Mouse (Mus musculus) heart, embryonic 10.5 days (tissue): ENCODE results near the gene Ap2m1. TPM values are rescaled to one million over a fixed set of nuclear protein-coding genes. Genes with fewer than 3 reads are reported as not detected.

ENCODE experiments used
- DNase-seq: peaks from one replicate; pipeline ENCODE4 v3.0.0-alpha.2; 2017; ENCODE audit warnings: low spot score
- H3K27ac ChIP-seq: fragments of 300-500 bp; sonication (generic); 2 replicates; pipeline ENCODE4 v1.5.1; 2016; ENCODE audit warnings: mild to moderate bottlenecking
- H3K27me3 ChIP-seq: fragments of 300-500 bp; sonication (generic); 2 replicates; pipeline ENCODE4 v1.6.1; 2016; ENCODE audit warnings: mild to moderate bottlenecking; ENCODE audit not compliant: poor library complexity, insufficient read depth, severe bottlenecking
- H3K36me3 ChIP-seq: fragments of 300-500 bp; sonication (generic); 2 replicates; pipeline ENCODE4 v1.6.1; 2016; ENCODE audit warnings: mild to moderate bottlenecking, moderate library complexity
- H3K4me1 ChIP-seq: fragments of 300-500 bp; sonication (generic); 2 replicates; pipeline ENCODE4 v1.6.1; 2016; ENCODE audit warnings: mild to moderate bottlenecking
- H3K4me3 ChIP-seq: fragments of 300-500 bp; sonication (generic); 2 replicates; pipeline ENCODE4 v1.5.1; 2016; ENCODE audit warnings: mild to moderate bottlenecking, moderate library complexity
- H3K9me3 ChIP-seq: fragments of 300-500 bp; sonication (generic); 2 replicates; pipeline ENCODE4 v1.6.1; 2016; ENCODE audit warnings: mild to moderate bottlenecking, moderate library complexity
- WGBS: fragments of 180-500 bp; shearing (Covaris S2); methylation state at CpG from one replicate; pipeline ENCODE4 v1.1.7; 2016; 5-methylcytosine and 5-hydroxymethylcytosine counted together
- polyA plus RNA-seq: library from polyadenylated mRNA; unstranded; fragments of >200 nt; fragmentation: Nextera tagmentation; extraction: Ambion mirVana; gene quantifications from 2 replicates; pipeline ENCODE4 v1.2.1, GENCODE M21; 2016

The Ap2m1 gene
- polyA plus RNA-seq, 1 experiment from 2014 or later: 565 TPM

DNA sequence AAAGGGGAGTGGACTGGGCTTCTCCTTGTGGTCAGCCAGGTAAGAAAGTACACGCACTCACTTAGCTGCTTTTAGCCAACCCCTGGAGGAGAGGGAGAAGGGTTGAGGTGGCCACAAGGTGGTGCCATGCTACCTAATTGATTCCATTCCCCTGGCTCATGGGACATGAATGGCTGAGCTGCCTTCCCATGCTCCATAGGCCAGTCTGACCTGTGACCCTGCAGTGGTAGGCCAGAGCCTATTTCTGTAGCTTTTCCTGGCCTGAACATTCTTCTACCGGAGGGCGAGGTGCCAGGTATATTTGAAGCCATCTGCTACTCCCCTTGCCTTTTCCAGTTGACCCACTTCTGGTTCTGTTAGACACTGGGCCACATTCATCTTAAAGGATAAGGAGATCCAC lies 25.9 kb upstream of the Ap2m1 start:
- no peak for DNase-seq
- peaks cover 70% of the 10 kb centered on the region for H3K36me3 ChIP-seq
- WGBS: 84% methylated on average over 3 of the region's 3 CpGs
- no peak overlapping the region for H3K27ac ChIP-seq
- no peak overlapping the region for H3K4me3 ChIP-seq
- no peaks in the 10 kb centered on the region for H3K27me3 ChIP-seq
- H3K4me1 ChIP-seq: no peaks in the 10 kb centered on the region
- no peaks in the 10 kb centered on the region for H3K9me3 ChIP-seq

DNA sequence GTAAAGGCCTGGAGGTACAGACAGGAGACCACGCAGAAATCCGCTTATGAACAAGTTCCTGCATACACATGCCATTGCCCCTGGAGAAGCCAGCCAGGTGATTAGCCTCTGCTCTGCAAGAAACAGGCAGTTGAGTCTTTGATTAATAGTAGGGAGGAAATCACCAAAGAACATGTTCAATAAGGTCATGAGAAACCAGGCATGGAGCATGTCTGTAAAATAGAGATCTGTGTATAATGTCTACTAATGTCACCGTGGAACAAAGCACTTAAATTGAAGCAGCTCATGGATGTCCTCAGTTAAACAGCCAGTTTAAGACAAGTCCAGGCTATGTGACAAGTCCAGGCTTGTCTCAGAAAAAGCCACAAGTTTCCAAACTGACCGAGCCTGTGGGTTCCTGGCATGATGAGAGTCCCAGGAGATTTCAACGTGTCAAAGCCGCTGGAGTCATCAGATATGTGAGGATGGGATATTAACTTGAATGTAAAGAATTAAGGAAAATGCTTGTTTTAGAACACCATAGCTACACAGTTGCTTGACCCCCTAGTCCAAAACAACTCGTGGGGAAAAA lies 23.9 kb upstream of the Ap2m1 start:
- Histone ChIP-seq H3K4me1 (0 out of 2 replicates have a peak, but pooled peaks cover 2% of the 10 kb centered on the region), H3K36me3 (peaks cover 51% of the 10 kb centered on the region), H3K9me3 (no peaks in the 10 kb centered on the region), H3K27ac (no peak overlapping the region), H3K4me3 (no peak overlapping the region), H3K27me3 (no peaks in the 10 kb centered on the region)
- DNase-seq: no peak
- WGBS: 93% methylated on average over 7 of the region's 7 CpGs

GRCm38 (mm10) chr16:20516032-20516431 lies 19.2 kb upstream of the Ap2m1 start:
- Histone ChIP-seq H3K9me3 (no peaks in the 10 kb centered on the region), H3K36me3 (peaks cover 25% of the 10 kb centered on the region), H3K27me3 (no peaks in the 10 kb centered on the region), H3K4me3 (peak overlapping the region; percentile 97), H3K4me1 (peaks cover 27% of the 10 kb centered on the region), H3K27ac (peak overlapping the region; percentile 96)
- DNase-seq: no peak

DNA sequence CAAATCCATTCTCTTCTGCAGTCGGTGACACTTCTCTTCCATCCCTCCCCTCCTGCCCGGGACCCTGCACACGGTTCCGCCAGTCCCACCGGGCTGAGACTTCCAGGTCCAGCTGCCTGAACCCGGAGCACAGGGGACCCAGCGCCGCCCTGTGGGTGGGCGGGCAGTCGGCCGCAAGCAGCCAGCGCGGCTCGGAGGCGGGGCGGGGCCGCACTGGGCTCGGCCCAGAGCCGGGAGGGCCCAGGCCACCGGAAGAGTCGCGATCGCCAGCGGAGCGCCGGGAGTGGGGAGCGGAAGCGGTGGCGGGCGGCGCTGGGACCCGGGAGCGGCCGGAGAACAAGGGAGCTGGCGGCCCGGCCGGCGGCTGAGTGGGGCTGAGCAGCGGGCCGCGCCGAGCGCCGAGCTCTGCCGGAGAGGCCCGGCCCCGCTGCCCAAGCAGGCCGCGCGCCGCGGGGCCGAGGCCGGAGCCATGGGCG lies 18.5 kb upstream of the Ap2m1 start, which contains the start of gene Dvl3:
Gene Dvl3 (plus strand): TSS at position 257 of the 476 bp plus-strand sequence.
- peaks cover 27% of the 10 kb centered on the region for H3K4me1 ChIP-seq
- peaks cover 26% of the 10 kb centered on the region for H3K36me3 ChIP-seq
- peak within 1 kb of the TSS; percentile 97 for H3K4me3 ChIP-seq
- no peaks in the 10 kb centered on the region for H3K27me3 ChIP-seq
- under 1% methylated on average over 50 of the region's 55 CpGs for WGBS
- H3K9me3 ChIP-seq: no peaks in the 10 kb centered on the region
- H3K27ac ChIP-seq: peak within 1 kb of the TSS; percentile 96
- peak; percentile 95 for DNase-seq

DNA sequence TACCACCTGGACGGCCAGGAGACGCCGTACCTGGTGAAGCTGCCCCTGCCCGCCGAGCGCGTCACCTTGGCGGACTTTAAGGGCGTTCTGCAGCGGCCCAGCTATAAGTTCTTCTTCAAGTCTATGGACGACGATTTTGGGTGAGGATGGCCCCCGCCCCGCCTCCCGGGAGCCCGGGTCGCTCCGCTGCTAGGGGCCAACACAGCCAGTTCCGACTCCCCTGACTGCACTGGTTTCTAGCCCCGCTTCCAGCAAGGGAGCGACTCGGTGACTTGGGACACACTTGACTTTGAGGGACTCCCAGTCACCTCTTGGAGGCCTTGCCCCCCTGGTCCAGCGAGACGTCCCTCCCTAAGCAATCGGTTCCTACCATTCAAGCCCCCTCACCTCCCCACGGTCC lies 18.1 kb upstream of the Ap2m1 start:
- under 1% methylated on average over 26 of the region's 26 CpGs for WGBS
- DNase-seq: no peak

DNA sequence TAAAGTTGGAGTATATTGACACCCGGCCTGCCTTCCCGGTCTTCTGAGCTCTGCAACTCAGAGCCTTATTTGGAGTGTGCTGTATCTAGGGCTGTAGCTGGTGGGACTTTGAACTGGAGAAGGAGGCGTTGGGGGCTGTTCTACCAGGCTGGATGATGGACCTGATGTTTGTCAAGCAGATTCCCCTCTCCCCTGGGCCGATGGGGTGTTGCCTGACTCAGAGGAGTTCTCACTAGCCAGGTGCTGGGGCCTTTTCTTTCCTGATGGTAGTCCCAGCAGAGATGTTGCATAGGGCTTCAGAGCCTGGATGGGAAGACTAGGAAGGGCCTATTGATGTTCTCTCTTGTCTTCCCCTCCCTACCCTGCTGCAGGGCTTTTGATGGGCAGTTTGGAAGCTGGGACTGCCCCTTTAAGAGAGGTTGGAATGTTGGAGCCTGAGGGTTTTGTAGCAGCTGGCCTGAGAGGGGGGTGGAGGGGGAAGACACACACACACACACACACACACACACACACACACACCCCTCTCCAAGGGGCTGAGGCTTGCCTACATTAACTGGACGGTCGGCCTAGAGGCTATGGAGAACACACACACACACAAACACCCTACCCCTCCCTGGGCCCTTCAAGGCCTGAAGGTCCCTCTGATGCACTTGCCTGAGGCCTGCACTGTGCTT lies 17.4 kb upstream of the Ap2m1 start:
- H3K27me3 ChIP-seq: no peaks in the 10 kb centered on the region
- WGBS: under 1% methylated on average over 6 of the region's 6 CpGs
- no peaks in the 10 kb centered on the region for H3K9me3 ChIP-seq
- peak overlapping the region; percentile 96 for H3K27ac ChIP-seq
- peak overlapping the region; percentile 97 for H3K4me3 ChIP-seq
- H3K4me1 ChIP-seq: peaks cover 27% of the 10 kb centered on the region
- DNase-seq: peak; percentile 85
- H3K36me3 ChIP-seq: peaks cover 34% of the 10 kb centered on the region

More for the DNA sequence above, 18.1 kb upstream of the Ap2m1 start:
- peaks cover 27% of the 10 kb centered on the region for H3K4me1 ChIP-seq
- H3K27ac ChIP-seq: peak overlapping the region; percentile 96
- H3K9me3 ChIP-seq: no peaks in the 10 kb centered on the region
- H3K36me3 ChIP-seq: peaks cover 30% of the 10 kb centered on the region
- H3K27me3 ChIP-seq: no peaks in the 10 kb centered on the region
- H3K4me3 ChIP-seq: peak overlapping the region; percentile 97

- no peaks in the 10 kb centered on the region for H3K27me3 ChIP-seq
- H3K9me3 ChIP-seq: no peaks in the 10 kb centered on the region
- peaks cover 11% of the 10 kb centered on the region for H3K4me1 ChIP-seq
- no peak overlapping the region for H3K4me3 ChIP-seq
- peaks cover 93% of the 10 kb centered on the region for H3K36me3 ChIP-seq
- DNase-seq: no peak
- 79% methylated on average over 10 of the region's 10 CpGs for WGBS
- no peak overlapping the region for H3K27ac ChIP-seq
Observed at GRCm38 (mm10) chr16:20523886-20524285, 11.4 kb upstream of the Ap2m1 start.

DNA sequence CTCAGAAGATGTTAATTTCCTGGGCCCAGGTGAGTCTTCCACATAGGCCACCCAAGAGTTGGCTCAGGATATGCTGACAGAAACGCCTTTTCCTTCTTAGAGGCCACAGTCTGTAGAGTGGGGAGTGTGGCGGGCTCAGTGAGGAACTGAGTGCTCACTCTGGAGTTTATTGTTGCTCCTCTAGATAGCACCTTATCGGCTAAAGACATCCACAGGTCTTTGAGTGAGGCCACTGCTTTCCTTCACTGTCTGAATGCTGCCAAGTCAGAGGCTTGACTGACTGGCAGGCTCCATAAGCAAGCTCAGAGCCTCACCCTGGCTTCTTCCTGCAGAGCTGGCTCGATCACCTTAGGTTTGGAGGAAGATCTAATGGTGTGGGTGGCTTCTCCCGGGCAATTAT lies 6.5 kb upstream of the Ap2m1 start:
- Histone ChIP-seq H3K36me3 (peaks cover 97% of the 10 kb centered on the region), H3K27ac (no peak overlapping the region), H3K4me3 (no peak overlapping the region), H3K4me1 (no peaks in the 10 kb centered on the region), H3K9me3 (no peaks in the 10 kb centered on the region), H3K27me3 (no peaks in the 10 kb centered on the region)
- no peak for DNase-seq
- WGBS: 86% methylated on average over 5 of the region's 5 CpGs

DNA sequence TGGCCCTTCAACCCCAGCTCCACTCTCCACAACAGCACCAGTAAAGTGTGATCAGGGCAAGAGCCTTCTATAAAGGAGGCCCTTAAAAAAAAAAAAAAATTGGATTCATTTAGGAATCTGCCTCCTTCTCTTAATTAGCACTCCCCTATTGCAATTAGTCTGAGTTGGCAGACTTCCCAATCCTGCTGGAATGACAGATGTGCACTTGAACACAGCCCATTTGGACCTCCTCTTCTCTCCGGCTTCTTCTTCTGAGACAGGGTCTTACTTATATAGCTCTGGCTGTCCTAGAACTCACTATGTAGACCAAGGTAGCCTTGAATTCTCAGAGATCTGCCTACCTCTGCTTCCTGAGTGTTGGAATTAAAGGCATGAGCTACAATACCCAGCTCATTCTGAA lies 5.9 kb upstream of the Ap2m1 start:
- H3K27me3 ChIP-seq: no peaks in the 10 kb centered on the region
- 88% methylated on average over 1 of the region's 1 CpGs for WGBS
- H3K4me1 ChIP-seq: no peaks in the 10 kb centered on the region
- H3K4me3 ChIP-seq: no peak overlapping the region
- DNase-seq: no peak
- no peaks in the 10 kb centered on the region for H3K9me3 ChIP-seq
- H3K36me3 ChIP-seq: peaks cover 91% of the 10 kb centered on the region
- no peak overlapping the region for H3K27ac ChIP-seq

- H3K36me3 ChIP-seq: peaks cover 77% of the 10 kb centered on the region
- H3K4me1 ChIP-seq: no peaks in the 10 kb centered on the region
- no peaks in the 10 kb centered on the region for H3K9me3 ChIP-seq
- H3K27me3 ChIP-seq: no peaks in the 10 kb centered on the region
- H3K27ac ChIP-seq: no peak overlapping the region
- 96% methylated on average over 20 of the region's 20 CpGs for WGBS
- DNase-seq: no peak
- no peak overlapping the region for H3K4me3 ChIP-seq
Observed at GRCm38 (mm10) chr16:20530941-20531340, 4.3 kb upstream of the Ap2m1 start.

DNA sequence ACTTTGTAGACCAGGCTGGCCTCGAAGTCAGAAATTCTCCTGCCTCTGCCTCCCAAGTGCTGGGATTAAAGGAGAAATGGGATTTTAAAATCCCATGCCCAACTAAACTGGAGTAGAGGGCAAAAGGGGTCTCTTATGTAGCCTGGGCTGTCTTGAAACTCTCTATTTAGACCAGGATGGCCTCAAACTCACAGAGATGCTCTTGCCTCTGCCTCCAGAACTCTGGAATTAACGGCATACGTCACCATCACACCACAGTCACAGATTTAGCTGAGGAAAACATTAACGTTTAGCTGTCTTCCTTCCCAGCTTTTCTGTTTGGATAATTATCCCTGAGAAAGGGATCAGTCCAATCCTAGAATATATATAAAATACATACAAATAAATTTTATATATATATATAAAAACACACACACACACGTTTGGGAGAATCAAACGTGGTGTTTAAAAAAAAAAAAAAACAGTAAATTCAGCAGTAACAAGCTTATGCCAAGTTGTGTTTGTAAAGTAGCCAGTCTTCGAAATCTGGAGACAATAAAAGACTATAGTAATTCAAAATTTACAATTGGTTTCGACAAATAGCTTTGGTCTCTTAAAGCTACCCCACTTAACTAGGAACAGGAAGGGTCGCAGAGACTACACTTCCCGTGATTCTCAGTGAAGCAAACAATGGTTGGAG lies 522 bp upstream of the Ap2m1 start:
- Histone ChIP-seq H3K4me3 (peak overlapping the region; percentile 85), H3K9me3 (no peaks in the 10 kb centered on the region), H3K27ac (no peak overlapping the region), H3K4me1 (peaks cover 30% of the 10 kb centered on the region), H3K27me3 (no peaks in the 10 kb centered on the region), H3K36me3 (peaks cover 64% of the 10 kb centered on the region)
- DNase-seq: no peak
- WGBS: 51% methylated on average over 10 of the region's 10 CpGs

- peaks cover 30% of the 10 kb centered on the region for H3K4me1 ChIP-seq
- H3K27ac ChIP-seq: peak overlapping the region; percentile 96
- H3K27me3 ChIP-seq: no peaks in the 10 kb centered on the region
- H3K4me3 ChIP-seq: peak overlapping the region; percentile 85
- no peak for DNase-seq
- WGBS: 32% methylated on average over 9 of the region's 9 CpGs
- H3K36me3 ChIP-seq: peaks cover 64% of the 10 kb centered on the region
- no peaks in the 10 kb centered on the region for H3K9me3 ChIP-seq
Observed at GRCm38 (mm10) chr16:20536081-20536665, 895 bp downstream of the Ap2m1 start.

GRCm38 (mm10) chr16:20537071-20537471 lies 1.8 kb downstream of the Ap2m1 start:
- H3K27me3 ChIP-seq: no peaks in the 10 kb centered on the region
- H3K36me3 ChIP-seq: peaks cover 64% of the 10 kb centered on the region
- H3K4me3 ChIP-seq: peak overlapping the region; percentile 85
- no peaks in the 10 kb centered on the region for H3K9me3 ChIP-seq
- no peak for DNase-seq
- peaks cover 30% of the 10 kb centered on the region for H3K4me1 ChIP-seq
- H3K27ac ChIP-seq: peak overlapping the region; percentile 69
- 22% methylated on average over 5 of the region's 5 CpGs for WGBS
